Mouse (Mus musculus) cerebral cortex, adult 2 months (tissue): ENCODE measurements around the gene Padi3.

Source experiments
- WGBS: fragments of 180-500 bp; shearing (Covaris S2); methylation state at CpG from one replicate; pipeline ENCODE4 v1.1.7; 2018; 5-methylcytosine and 5-hydroxymethylcytosine counted together

The Padi3 gene

DNA sequence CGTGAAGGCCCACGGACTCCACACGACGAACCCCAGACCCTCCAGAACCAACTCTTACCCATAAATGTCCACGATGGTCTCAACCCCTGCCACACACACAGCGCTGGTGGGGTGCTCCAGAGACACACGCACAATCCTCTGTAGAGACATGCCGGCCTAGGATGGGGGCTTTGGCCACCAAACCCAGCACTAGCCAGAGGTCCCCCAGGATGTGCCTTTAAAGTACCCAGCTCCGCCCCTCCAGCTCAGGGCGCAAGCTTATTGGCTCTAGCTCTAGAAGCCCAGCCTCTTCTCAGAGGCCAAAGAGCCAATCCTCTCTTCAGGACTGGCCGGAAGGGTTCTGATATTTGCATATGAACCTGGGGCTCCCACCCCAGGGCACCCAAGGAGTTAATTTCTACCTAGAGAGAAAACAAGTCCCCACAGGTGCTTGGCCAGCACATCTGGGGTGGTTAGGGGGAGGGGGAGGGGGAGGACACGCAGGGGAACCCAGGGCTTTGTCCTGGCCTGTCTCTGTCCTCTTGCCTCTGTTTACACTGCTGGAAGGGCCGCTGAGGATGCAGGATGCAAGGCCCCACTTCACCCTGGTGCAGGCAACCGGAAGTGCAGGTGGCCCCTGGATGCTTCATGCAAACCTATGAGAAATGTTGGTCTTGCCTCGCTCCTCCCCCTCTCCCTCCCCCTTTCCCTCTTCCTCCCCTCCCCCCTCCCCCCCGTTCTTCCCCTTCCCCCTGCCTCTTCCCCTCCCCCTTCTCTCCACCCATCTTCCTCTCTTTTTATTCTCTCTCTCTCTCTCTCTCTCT lies at the start of gene Padi3:
Gene Padi3, minus strand, starts transcription at position 191 of the 803 bp plus-strand sequence.
- WGBS: 77% methylated on average over 16 of the region's 16 CpGs

DNA sequence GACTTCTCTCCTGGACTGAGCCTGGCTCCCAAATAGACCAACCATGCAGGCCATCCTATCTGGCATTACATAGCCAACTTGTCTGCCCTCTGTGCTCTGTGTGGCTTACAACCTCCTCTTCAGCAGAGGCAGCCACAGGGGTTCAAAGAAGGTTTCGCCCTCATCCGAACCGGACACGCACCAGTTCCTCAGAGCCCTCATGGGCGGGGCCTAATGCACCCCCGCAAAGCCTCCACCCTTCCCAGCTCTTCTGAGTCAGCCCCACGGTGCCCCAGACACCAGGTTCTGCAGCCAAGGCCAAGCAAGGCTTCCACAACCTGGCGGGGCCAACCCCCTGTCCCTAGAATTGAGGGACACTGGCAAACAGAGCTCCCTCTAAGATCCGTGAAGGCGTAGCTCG lies 48.8 kb upstream of the Padi3 start:
- 91% methylated on average over 11 of the region's 11 CpGs for WGBS

DNA sequence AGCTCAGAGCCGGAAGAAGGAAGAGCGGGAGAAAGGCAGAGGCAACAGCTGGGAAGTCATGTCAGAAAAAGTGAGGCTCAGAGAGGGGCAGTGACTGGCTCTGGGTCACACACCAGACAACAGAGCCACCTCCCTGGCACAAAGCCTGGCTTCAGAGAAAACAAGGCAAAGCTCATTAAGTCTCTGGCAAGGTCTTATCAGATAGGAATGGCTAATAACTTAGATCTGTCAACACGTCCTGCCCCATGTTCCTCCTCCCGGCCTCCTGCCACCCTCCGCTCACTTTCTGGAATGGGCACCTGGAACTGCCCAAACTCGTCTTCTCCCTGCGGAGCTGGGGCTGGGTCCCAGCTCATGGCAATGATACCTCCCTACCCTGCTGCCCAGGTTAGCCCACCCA lies 47.4 kb upstream of the Padi3 start:
- WGBS: 81% methylated on average over 7 of the region's 7 CpGs

DNA sequence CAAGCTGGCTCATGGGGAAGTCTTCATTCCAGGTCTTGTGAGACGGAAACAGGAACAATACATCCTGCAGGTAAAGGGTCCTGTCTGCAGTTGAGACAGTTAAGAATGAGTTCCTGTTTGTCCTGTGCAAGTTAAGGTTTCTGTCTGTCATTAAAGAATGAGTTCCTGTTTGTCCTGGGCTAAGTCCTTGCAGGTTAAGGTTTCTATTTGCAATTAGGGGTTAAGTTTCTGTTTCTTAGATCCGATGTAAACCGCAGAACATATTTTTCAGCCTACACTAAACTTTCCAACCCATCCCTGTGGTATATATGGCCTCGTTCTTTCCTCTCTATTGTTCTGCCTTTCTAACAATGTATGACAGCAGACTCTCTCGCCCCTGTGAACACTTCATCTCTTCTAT lies 46.6 kb upstream of the Padi3 start:
- 84% methylated on average over 5 of the region's 5 CpGs for WGBS

DNA sequence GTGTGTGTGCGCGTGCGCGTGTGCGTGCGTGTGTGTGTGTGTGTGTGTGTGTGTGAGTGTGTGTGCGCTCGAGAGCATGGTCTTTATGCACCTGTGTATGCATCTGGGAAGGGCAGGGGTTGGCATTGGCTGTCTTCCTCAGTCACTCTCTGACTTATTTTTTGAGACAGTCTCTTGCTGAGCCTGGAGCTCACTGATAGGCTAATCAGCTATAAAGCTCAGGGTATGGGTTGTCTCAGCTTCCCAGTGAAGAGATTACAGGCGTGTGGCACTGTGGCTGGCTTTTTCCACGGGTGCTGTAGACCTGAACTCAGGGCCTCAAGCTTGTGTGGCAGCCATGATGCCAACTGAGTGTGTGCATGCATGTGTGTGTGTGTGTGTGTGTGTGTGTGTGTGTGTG lies 44.7 kb upstream of the Padi3 start:
- 89% methylated on average over 5 of the region's 10 CpGs for WGBS

DNA sequence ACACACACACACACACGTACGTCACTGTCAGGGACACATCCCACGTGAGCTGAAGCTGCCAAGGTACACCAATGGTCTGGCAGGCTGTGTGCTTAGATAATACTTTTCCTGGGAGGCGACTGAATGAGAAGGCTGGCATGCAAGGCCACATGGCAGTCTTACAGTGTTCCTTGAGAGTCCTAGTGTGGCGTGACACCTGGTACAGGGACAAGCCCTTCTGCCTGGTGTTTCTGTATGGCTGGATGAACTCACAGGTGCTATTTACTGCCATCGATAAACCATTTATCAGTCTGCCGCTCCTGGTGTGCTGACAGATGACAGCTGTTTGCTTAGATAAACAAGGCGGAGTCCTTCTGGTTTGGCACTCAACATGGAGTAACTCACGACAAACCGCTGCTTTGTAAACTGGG lies 44.0 kb upstream of the Padi3 start:
- 74% methylated on average over 10 of the region's 10 CpGs for WGBS

DNA sequence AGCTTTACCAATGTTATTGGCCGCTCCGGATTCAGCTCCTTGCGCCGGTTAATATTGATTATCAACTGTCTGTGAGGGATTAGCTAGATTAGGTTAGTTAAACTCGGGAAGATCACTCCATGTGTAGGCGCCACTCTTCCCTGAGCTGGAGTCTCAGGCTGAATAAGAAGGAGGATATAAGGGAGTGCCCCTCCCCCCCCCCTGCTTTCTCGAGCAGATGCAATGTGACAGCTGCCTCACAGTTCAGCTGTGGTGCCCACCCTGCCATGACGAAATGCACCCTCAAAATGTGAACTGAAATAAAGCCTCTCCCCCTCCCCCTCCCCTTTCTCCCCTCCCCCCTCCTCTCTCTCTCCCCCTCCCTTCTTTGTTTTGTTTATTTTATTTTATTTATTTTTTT lies 43.2 kb upstream of the Padi3 start:
- WGBS: 61% methylated on average over 8 of the region's 8 CpGs

DNA sequence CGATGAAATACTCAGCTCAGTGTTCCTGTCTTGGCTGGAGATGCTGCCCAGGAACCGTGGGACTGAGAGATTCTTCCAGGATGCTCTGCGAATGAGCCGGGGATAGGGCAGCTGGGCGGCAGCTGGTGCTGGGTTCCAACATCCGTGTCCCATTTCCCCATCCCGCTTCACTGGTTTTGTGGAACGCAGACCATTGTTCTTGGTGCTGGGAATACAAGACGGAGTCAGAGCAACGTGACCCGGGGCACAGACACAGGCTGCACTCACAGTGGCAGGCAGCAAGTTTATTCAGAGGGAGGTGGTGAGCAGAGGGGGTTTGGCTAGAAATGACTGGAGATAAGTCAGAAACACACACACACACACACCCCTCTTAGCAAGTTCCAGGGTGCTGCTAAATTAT lies 38.9 kb upstream of the Padi3 start:
- 71% methylated on average over 11 of the region's 11 CpGs for WGBS

DNA sequence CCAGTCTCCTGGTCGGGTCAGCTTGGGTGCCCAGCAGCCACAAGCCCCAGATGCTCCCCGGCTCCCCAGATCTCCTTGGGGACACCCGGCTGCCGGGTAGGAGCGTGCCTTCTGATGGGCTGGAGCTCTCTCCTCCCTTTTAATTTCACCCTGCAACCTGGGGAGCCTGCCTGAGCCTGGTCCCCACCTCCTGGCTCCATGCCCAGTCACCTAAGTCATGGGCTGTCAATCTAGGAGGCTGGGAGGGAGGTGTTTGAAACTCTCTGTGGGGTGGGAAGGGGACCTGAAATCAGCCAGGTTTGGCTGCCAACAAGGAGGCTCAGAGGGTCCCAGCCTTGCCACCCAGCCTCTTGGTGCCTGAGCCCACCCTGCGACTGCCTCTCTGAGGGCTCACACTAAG lies 35.2 kb upstream of the Padi3 start, which contains the start of gene Padi1:
Gene Padi1, minus strand, starts transcription at position 113 of the 400 bp plus-strand sequence.
- 76% methylated on average over 6 of the region's 6 CpGs for WGBS

DNA sequence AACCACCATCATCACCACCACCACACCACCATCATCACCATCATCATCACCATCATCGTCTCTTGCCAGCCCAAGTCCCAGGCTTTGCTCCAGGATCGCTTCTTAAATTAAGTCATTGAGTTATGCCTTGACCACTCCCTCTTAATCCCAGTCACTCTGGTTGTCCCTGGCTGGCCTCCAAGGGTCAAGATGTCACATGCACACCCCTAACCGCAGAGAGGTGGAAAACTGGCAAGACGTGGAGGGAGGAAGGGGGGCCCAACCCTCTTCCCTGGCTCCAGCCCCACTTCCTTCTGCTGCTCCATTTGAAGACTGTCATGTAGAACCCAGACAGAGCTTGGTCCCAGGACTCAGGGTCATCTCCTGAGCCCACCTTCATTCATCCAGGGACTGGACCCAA lies 34.5 kb upstream of the Padi3 start:
- WGBS: 70% methylated on average over 4 of the region's 4 CpGs

DNA sequence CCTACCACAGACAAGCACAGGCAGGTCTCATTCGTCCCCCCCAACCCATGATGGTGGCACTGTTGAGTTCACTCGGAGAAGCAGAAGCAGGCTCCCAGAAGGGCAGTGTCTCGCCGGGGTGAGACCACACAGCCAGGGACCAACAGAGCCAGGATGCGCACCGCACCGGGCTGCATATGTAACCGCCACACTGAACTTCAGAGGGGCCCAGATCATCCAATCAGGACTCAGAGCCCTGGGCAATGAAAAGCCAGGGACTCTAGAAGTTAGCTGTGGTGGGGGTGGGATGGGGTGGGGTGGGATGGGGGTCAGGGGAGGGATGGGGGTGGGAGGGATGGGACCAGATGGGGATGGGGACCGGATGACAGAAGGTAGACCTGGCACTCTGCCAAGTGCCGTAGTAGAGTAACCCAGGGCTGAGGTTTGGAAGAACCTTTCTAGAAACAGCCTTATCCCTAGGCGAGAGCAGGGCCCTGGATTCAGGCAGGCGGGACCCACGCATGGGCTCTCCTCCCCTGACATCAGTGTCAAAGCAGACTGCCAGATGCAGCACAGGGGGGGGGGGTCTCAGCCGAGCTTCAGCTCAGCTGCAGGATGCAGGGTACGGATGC lies 33.3 kb upstream of the Padi3 start:
- WGBS: 70% methylated on average over 15 of the region's 15 CpGs

DNA sequence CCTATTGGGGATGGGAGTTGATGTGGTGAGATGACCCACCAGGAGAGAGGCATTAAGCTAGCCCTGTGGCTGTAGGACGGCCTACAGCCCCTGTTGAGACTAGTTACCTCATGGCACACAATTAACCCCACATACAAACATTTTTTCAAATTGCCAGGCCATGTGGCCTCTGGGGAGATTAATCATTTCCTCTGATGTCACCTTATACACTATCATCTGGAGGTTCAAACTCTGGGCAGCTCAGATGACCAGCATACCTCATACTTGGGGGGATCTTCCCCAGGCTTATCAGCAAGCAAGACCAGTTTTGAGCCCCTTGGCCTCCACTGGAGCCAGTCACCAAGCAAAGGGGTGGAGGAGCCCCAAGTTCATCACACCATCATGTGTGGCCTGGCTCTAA lies 32.5 kb upstream of the Padi3 start:
- WGBS: 92% methylated on average over 1 of the region's 1 CpGs

DNA sequence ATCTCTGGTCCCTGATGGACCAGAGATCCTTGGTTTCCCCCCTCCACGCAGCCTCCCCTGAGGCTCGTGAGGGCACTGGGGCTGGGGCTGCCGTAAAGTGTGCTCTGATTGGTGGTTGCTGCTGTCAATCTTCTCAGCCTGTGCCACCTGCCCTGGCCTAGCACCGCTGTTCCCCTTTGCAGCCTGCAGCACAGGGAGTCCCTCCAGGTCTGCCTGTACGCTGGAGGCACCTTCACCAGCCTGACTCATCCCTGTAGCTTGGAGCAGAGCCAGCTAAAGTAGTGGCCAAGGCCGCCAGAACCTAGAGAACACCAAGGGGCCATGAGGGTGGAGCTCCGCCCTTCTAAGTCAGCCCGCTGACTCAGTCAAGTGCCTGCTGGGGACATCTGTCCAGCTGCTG lies 27.4 kb upstream of the Padi3 start:
- WGBS: 53% methylated on average over 8 of the region's 8 CpGs

DNA sequence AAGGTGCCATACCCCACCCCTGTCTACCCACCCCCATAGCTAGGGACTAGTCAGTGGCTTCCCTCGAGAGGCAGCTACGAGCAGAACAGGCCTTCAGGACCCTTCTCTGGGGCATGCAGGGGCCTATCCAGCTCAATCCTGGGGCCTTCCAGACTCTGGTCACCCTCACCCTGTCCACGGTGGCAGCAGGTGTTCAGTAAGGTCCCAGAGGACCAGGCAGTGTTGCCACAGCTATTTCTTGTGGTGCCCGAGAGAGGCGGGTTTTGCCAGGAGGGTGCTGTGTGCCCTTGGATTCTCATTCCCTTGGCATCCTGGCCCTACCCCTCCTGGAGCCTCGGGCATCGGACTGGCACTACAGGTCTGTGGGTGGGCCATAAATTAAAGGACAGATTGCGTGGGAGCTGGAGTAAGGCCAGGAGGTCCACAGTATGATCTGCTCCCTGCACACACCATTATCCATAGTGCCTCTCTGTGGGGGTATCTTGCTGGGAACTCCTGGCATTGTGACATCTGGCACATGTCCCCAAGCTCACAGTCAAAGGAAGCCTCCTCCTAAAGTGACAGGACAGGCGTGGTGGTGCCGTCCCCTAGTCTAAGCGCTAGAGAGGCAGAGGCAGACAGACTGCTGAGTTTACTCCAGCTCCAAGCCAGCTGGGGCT lies 25.9 kb upstream of the Padi3 start:
- 45% methylated on average over 11 of the region's 11 CpGs for WGBS

DNA sequence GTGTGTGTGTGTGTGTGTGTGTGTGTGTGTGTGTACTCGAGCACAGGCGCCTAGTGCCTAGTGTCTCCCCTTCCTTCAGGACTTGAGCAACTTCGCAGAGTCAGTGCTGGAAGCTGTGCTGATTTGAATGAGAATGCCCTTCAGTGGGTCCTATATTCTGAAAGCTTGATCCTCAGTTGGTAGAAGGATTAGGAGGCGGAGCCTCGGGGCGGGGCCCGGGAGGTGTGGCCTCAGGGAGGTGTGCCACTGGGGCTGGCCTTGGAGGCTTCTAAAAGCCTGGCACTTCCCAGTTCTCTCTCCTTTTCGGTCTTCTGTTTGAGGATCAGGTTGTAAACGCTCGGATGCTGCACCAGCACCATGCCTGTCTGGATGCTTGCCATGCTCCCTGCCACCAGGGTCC lies 25.2 kb upstream of the Padi3 start:
- 14% methylated on average over 10 of the region's 10 CpGs for WGBS

DNA sequence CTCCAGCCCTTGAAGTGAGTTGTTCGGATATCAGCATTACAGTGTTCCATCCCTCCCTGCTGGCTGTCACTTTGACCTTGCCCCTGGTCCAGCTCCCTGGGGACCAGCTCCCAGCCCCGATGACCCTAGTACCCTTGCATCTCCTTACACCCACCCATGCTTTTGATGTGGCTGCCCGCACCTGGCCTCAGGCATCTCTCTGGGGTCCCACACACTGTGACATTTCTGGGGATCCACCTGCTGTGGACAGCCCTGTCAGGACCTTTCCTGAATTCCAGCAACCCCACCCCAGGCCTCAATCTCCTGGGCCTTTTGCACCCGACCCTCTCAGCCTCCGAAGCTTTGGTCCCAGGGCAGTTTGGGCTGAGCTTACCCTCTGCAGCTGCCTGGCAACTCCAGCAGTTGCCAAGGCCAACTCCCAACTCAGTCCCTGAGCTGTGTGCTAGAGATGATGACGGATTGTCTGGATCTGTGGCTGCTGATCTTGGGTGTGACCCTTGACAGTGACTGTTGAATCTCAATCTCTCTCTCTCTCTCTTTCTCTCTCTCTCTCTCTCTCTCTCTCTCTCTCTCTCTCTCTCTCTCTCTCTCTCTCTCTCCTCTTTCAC lies 24.0 kb upstream of the Padi3 start:
- WGBS: 86% methylated on average over 6 of the region's 6 CpGs

DNA sequence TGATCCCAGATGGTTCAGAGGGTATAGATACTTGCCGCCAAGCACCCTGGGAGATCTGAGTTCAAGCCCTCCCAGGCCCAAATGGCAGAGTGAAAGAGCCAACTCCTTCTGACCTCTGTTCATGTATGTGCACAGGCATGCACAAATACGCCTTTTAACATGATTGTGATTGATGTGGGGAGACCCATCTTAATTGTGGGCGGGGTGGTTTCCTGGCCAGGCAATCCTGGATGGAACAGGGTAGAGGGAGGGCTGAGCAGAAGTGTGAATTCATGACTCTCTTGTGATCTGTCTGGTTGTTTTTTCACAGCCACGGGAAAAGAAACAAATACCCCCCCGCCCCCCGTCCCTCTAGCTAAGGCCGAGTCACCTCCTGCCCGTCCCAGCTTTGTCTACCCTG lies 22.4 kb upstream of the Padi3 start:
- 60% methylated on average over 8 of the region's 8 CpGs for WGBS

DNA sequence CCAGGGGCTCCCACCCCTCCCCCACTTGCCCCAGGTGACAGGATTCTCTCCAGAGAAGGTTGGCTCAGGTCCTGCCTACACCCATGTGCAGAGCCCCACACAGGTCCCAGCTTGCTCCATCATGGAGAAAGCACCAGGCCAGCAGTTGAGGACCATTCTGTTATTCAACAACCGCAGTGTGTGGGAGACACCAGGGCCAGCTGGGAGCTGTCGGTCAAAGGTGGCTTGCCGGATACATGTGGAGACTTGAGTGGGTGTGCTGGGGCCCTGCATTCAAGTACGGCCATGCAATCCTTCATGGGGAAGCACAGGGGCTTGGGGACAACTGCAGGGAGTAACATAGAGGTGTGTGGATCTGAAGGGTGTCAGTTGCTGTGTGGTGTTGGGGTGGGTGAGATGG lies 21.4 kb upstream of the Padi3 start:
- WGBS: 90% methylated on average over 4 of the region's 4 CpGs

DNA sequence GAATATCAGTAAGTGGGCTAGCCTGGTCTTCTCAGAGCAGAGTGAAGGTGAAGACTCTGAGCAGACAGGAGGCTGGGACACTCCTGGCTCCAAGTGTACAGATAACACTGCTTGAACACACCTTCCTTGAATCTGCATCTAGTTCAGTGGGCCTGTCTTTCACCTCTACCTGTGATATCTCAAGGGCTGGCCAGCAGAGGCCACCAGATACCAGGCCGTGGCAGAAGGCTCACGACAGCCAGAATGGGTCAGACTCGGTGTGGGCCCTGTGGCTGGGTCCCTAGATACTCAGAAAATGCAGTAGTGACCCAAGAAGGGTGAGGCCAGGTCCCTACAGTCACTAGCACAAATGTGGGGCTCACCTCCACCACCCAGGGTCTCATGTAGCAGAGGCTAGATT lies 16.8 kb upstream of the Padi3 start:
- 77% methylated on average over 3 of the region's 3 CpGs for WGBS

DNA sequence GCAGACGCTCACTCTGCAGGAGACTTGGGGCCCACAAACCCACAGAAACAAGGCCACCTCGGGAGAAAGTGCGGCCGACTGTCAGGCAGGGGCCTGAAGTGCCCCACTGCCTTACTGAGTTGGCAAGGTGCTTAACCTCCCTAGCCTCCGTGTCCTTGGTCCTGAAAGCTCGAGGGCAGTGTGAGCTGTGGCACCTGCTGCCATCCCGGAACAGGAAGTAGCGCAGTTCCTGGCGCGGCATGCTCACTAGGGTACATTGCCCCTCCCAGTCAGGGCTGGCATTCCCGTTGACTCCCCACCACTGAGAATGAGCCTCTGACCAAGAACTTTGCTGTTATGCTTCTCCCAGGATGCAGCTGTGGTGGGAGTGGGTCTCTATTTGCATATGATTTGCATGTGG lies 15.5 kb upstream of the Padi3 start:
- 66% methylated on average over 11 of the region's 11 CpGs for WGBS

DNA sequence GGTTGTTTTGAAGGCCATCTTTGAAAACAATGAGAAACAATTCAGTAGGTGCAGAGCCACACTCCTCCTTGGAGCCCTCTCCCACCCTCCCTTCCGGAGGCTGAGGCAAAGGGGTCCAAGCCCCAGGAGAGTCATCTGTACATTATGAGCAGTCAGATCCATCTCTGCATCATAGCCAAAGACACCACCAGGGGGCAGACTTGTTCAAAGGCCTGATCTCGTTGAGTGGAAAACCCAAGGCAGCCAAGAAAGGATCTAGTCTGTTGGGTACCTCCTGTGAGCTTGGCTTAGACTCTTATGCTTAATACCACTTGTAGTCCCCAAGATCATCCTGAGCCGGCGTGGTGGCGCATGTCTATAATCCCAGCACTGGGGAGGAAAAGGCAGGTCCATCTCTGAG lies 11.5 kb upstream of the Padi3 start:
- WGBS: 61% methylated on average over 5 of the region's 5 CpGs

DNA sequence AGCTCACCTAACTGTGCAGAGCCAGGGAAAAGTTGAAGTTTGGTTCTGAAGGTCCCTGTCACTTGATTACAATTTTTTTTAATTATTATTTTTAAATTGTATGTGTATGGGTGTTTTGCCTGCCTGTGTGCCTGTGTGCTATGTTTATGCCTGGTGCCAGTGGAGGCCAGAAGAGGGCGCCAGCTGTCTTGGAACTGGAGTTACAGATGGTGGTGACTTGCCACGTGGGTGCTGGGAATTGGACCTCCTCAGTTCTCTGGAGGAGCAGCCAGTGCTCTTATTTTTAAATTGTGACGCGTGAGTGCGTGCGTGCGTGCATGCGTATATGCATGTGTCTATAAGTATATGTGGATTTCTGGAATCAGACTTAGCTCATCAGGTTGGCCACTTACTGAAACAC lies 7.0 kb upstream of the Padi3 start:
- 90% methylated on average over 8 of the region's 8 CpGs for WGBS
